Mouse (Mus musculus) testis, adult 2 months (tissue): ENCODE results near the gene AI661453. TPM values are rescaled to one million over a fixed set of nuclear protein-coding genes. Genes with fewer than 3 reads are reported as not detected.
A peak's percentile ranks its signal among the peaks of the same experiment; 100 is the strongest.

Experiments
- H3K27ac ChIP-seq: fragments of 200-500 bp; 2 replicates; pipeline ENCODE4 v1.5.1; 2012; ENCODE audit warnings: low read depth, low read length; ENCODE audit not compliant: control insufficient read depth, insufficient read depth
- H3K27me3 ChIP-seq: fragments of 200-500 bp; 2 replicates; pipeline ENCODE4 v1.6.1; 2012; ENCODE audit warnings: mild to moderate bottlenecking, low read length, moderate library complexity; ENCODE audit not compliant: control insufficient read depth, insufficient read depth
- H3K36me3 ChIP-seq: fragments of 200-500 bp; 2 replicates; pipeline ENCODE4 v1.6.1; 2012; ENCODE audit warnings: mild to moderate bottlenecking, low read length; ENCODE audit not compliant: control insufficient read depth, insufficient read depth
- H3K4me1 ChIP-seq: fragments of 200-500 bp; 2 replicates; pipeline ENCODE4 v1.6.1; 2012; ENCODE audit warnings: low read length; ENCODE audit not compliant: control insufficient read depth, insufficient read depth
- H3K4me3 ChIP-seq: fragments of 200-500 bp; 2 replicates; pipeline ENCODE4 v1.5.1; 2012; ENCODE audit warnings: low read depth, mild to moderate bottlenecking, low read length, moderate library complexity, mixed read lengths; ENCODE audit not compliant: control insufficient read depth
- CTCF ChIP-seq: fragments of 200-500 bp; IDR thresholded peaks from 2 replicates; pipeline ENCODE4 v1.5.1; 2012; ENCODE audit warnings: low read depth, mild to moderate bottlenecking, inconsistent platforms, low read length, moderate library complexity; ENCODE audit not compliant: control insufficient read depth, insufficient read depth, insufficient replicate concordance
- POLR2A ChIP-seq: fragments of 200-500 bp; IDR thresholded peaks from 2 replicates; pipeline ENCODE4 v1.6.1; 2012; ENCODE audit warnings: low read depth, mild to moderate bottlenecking, inconsistent platforms, low read length, moderate library complexity; ENCODE audit not compliant: control insufficient read depth
- polyA plus RNA-seq: library from polyadenylated mRNA; depleted of rRNA; stranded (reverse); fragments of >200 nt; gene quantifications from 2 replicates; pipeline ENCODE4 v1.2.3, GENCODE M21; 2012

AI661453 gene
- polyA plus RNA-seq, 1 experiment: 0.53 TPM

GRCm38 (mm10) chr17:47450880-47451565 is 14.6 kb downstream of the AI661453 start:
- Histone ChIP-seq H3K36me3 (no peaks in the 10 kb centered on the region), H3K4me1 (no peaks in the 10 kb centered on the region; the same call in 1 of the 2 replicates), H3K4me3 (no peak overlapping the region), H3K27ac (0 out of 2 replicates have a peak overlapping the region, but pooled peaks have one; percentile 3), H3K27me3 (no peaks in the 10 kb centered on the region)
- TF ChIP-seq CTCF: no peak
- no peak for TF ChIP-seq POLR2A

GRCm38 (mm10) chr17:47452886-47453285 is 16.5 kb downstream of the AI661453 start:
- Histone ChIP-seq H3K36me3 (no peaks in the 10 kb centered on the region), H3K4me1 (no peaks in the 10 kb centered on the region), H3K27ac (no peak overlapping the region), H3K27me3 (no peaks in the 10 kb centered on the region), H3K4me3 (no peak overlapping the region)
- TF ChIP-seq POLR2A: no peak

- Histone ChIP-seq H3K4me1 (no peaks in the 10 kb centered on the region), H3K27ac (no peak overlapping the region), H3K36me3 (no peaks in the 10 kb centered on the region), H3K27me3 (no peaks in the 10 kb centered on the region), H3K4me3 (no peak overlapping the region)
- TF ChIP-seq POLR2A: no peak
- TF ChIP-seq CTCF: no peak
Measured at GRCm38 (mm10) chr17:47454675-47455074, 18.3 kb downstream of the AI661453 start.

DNA sequence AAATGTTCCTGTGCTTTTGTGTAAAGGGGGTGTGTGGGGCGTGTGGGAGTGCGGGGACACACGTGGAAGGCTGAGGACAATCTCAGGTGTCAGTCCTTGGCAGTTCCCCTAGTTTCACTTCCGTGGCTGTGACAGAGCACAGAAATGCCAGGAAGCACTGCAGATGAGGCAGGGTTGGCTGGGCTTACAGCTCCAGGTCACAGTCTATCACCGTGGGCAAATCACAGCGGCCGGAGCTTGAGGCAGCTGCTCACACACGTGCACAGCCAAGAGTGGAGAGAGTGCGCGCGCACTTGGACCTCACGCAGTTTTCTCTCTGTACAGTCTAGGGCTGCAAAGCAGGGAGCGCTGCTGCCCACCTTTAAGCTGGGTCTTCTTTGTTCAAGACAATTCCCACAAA is 21.9 kb downstream of the AI661453 start:
- Histone ChIP-seq H3K36me3 (no peaks in the 10 kb centered on the region), H3K4me1 (no peaks in the 10 kb centered on the region; the same call in 1 of the 2 replicates), H3K27me3 (no peaks in the 10 kb centered on the region), H3K27ac (no peak overlapping the region), H3K4me3 (no peak overlapping the region)
- TF ChIP-seq POLR2A: no peak
- TF ChIP-seq CTCF: no peak

DNA sequence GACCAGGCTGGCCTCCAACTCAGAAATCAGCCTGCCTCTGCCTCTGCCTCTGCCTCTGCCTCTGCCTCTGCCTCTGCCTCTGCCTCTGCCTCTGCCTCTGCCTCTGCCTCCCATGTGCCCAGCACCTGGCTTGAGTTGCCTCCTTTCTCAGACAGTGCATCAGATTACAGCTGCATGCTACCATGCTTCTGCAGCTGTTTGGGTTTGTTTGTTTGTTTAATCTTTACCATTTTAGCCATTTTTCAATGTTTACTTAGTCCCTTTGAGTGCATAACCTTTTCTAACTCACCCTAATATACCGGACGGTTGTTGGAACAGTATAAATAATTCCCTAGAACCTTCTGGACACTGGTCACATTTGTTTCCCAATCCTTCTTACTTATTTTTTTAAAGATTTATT is 22.5 kb downstream of the AI661453 start:
- Histone ChIP-seq H3K4me3 (no peak overlapping the region), H3K27ac (no peak overlapping the region), H3K4me1 (no peaks in the 10 kb centered on the region; the same call in 1 of the 2 replicates), H3K27me3 (no peaks in the 10 kb centered on the region), H3K36me3 (no peaks in the 10 kb centered on the region)
- TF ChIP-seq CTCF (no peak), POLR2A (no peak)

GRCm38 (mm10) chr17:47459341-47459919 is 23.0 kb downstream of the AI661453 start:
- Histone ChIP-seq H3K27me3 (no peaks in the 10 kb centered on the region), H3K4me1 (no peaks in the 10 kb centered on the region; the same call in 1 of the 2 replicates), H3K36me3 (no peaks in the 10 kb centered on the region), H3K27ac (no peak overlapping the region; the same call in 1 of the 2 replicates), H3K4me3 (no peak overlapping the region)
- TF ChIP-seq CTCF (no peak), POLR2A (no peak)

DNA sequence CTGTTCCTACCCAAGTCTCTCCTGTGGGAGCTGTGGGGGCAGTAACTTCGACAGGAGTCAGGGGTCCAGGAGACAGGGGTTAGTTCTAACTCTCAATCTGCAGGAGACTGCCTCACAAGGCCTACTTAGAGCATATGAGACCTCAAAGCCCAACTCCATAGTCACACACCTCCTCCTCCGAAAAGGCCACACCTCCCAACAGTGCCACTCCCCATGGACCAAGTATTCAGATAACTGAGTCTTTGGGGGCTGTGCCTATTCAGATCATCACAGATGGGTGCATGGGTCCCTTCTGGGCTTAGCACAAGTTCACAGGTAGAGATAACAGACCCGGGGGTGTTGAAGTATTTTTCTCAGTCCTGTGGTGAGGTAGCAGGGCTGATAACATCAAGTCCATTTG is 25.3 kb downstream of the AI661453 start:
- no peaks in the 10 kb centered on the region for H3K36me3 ChIP-seq
- no peaks in the 10 kb centered on the region for H3K27me3 ChIP-seq
- no peak overlapping the region for H3K27ac ChIP-seq
- no peaks in the 10 kb centered on the region; the same call in 1 of the 2 replicates for H3K4me1 ChIP-seq
- TF ChIP-seq CTCF (no peak), POLR2A (no peak)
- no peak overlapping the region for H3K4me3 ChIP-seq

- Histone ChIP-seq H3K4me1 (no peaks in the 10 kb centered on the region; the same call in 1 of the 2 replicates), H3K27ac (no peak overlapping the region), H3K27me3 (no peaks in the 10 kb centered on the region), H3K4me3 (no peak overlapping the region), H3K36me3 (no peaks in the 10 kb centered on the region)
- no peak for TF ChIP-seq POLR2A
- no peak for TF ChIP-seq CTCF
Measured at GRCm38 (mm10) chr17:47462209-47462608, 25.8 kb downstream of the AI661453 start.
